Mouse (Mus musculus) E14TG2a.4 (cell line): Measurements from ENCODE around the gene Lrrk1.

Experiments
- CTCF ChIP-seq: conservative IDR thresholded peaks from 2 replicates; pipeline ENCODE4 v1.5.1; 2014; ENCODE audit warnings: low read length
- NANOG ChIP-seq: IDR thresholded peaks from 2 replicates; pipeline ENCODE4 v1.6.1; 2014; ENCODE audit warnings: borderline replicate concordance, low read length, mixed read lengths
- POU5F1 ChIP-seq: IDR thresholded peaks from 2 replicates; pipeline ENCODE4 v1.6.1; 2014; ENCODE audit warnings: low read length, borderline replicate concordance

GRCm38 (mm10) chr7:66397288-66397687 is 9.1 kb upstream of the Lrrk1 start:
- TF ChIP-seq CTCF = no peak
- TF ChIP-seq POU5F1 = no peak
- no peak for TF ChIP-seq NANOG
